Mouse (Mus musculus): ENCODE results near the gene Foxp1. TPM values are rescaled to one million over a fixed set of nuclear protein-coding genes. Genes with fewer than 3 reads are reported as not detected.

Gene Foxp1
- polyA plus RNA-seq, 1 experiment: 93.7 TPM

GRCm38 (mm10) chr6:98954439-98954838 lies 568.1 kb downstream of the Foxp1 start:
- Histone ChIP-seq H3K4me3 (replicated peaks; ENCODE audit: control insufficient read depth, low read depth, low read length) (no peak overlapping the region), H3K4me1 (ENCODE audit: control insufficient read depth, insufficient read depth, low read length) (no peaks in the 10 kb centered on the region; the same call in 1 of the 2 replicates), H3K27ac (ENCODE audit: control insufficient read depth, insufficient read depth, low read depth, low read length, poor library complexity) (no peak overlapping the region)
- no peak for TF ChIP-seq POLR2A (IDR thresholded peaks at IDR 0.05; ENCODE audit: borderline replicate concordance, control insufficient read depth, low read depth, low read length)
- no peak for TF ChIP-seq CTCF (IDR thresholded peaks at IDR 0.05; ENCODE audit: control insufficient read depth, insufficient read depth, low read length)
- 88% methylated on average over 5 of the region's 5 CpGs for WGBS

GRCm38 (mm10) chr6:98949703-98950191 lies 572.8 kb downstream of the Foxp1 start:
- Histone ChIP-seq H3K4me3 (replicated peaks; ENCODE audit: control insufficient read depth, low read depth, low read length) (no peak overlapping the region), H3K27ac (ENCODE audit: control insufficient read depth, insufficient read depth, low read depth, low read length, poor library complexity) (no peak overlapping the region; the same call in 1 of the 2 replicates), H3K4me1 (ENCODE audit: control insufficient read depth, insufficient read depth, low read length) (no peaks in the 10 kb centered on the region)
- 66% methylated on average over 6 of the region's 6 CpGs for WGBS
- TF ChIP-seq POLR2A (IDR thresholded peaks at IDR 0.05; ENCODE audit: borderline replicate concordance, control insufficient read depth, low read depth, low read length) (no peak), CTCF (IDR thresholded peaks at IDR 0.05; ENCODE audit: control insufficient read depth, insufficient read depth, low read length) (no peak)

- WGBS: 78% methylated on average over 7 of the region's 7 CpGs
Measured at GRCm38 (mm10) chr6:98949286-98949685, 573.2 kb downstream of the Foxp1 start.

GRCm38 (mm10) chr6:98948153-98949141 lies 574.1 kb downstream of the Foxp1 start:
- 89% methylated on average over 21 of the region's 21 CpGs for WGBS
- Histone ChIP-seq H3K4me3 (replicated peaks; ENCODE audit: control insufficient read depth, low read depth, low read length) (no peak overlapping the region), H3K4me1 (ENCODE audit: control insufficient read depth, insufficient read depth, low read length) (no peaks in the 10 kb centered on the region), H3K27ac (ENCODE audit: control insufficient read depth, insufficient read depth, low read depth, low read length, poor library complexity) (no peak overlapping the region)
- TF ChIP-seq POLR2A (IDR thresholded peaks at IDR 0.05; ENCODE audit: borderline replicate concordance, control insufficient read depth, low read depth, low read length): no peak
- TF ChIP-seq CTCF (IDR thresholded peaks at IDR 0.05; ENCODE audit: control insufficient read depth, insufficient read depth, low read length): no peak

More at GRCm38 (mm10) chr6:98949286-98949685, 573.2 kb downstream of the Foxp1 start:
- no peak overlapping the region for H3K27ac ChIP-seq (ENCODE audit: control insufficient read depth, insufficient read depth, low read depth, low read length, poor library complexity)
- H3K4me1 ChIP-seq (ENCODE audit: control insufficient read depth, insufficient read depth, low read length): no peaks in the 10 kb centered on the region
- TF ChIP-seq CTCF (IDR thresholded peaks at IDR 0.05; ENCODE audit: control insufficient read depth, insufficient read depth, low read length) (no peak), POLR2A (IDR thresholded peaks at IDR 0.05; ENCODE audit: borderline replicate concordance, control insufficient read depth, low read depth, low read length) (no peak)
- no peak overlapping the region for H3K4me3 ChIP-seq (replicated peaks; ENCODE audit: control insufficient read depth, low read depth, low read length)

- TF ChIP-seq POLR2A (IDR thresholded peaks at IDR 0.05; ENCODE audit: borderline replicate concordance, control insufficient read depth, low read depth, low read length) (no peak), CTCF (IDR thresholded peaks at IDR 0.05; ENCODE audit: control insufficient read depth, insufficient read depth, low read length) (no peak)
- H3K4me3 ChIP-seq (replicated peaks; ENCODE audit: control insufficient read depth, low read depth, low read length): no peak overlapping the region
- H3K4me1 ChIP-seq (ENCODE audit: control insufficient read depth, insufficient read depth, low read length): no peaks in the 10 kb centered on the region
- WGBS: 87% methylated on average over 11 of the region's 11 CpGs
- H3K27ac ChIP-seq (ENCODE audit: control insufficient read depth, insufficient read depth, low read depth, low read length, poor library complexity): no peak overlapping the region
Measured at GRCm38 (mm10) chr6:98947486-98948152, 574.9 kb downstream of the Foxp1 start.

- Histone ChIP-seq H3K27ac (ENCODE audit: control insufficient read depth, insufficient read depth, low read depth, low read length, poor library complexity) (no peak overlapping the region), H3K4me1 (ENCODE audit: control insufficient read depth, insufficient read depth, low read length) (no peaks in the 10 kb centered on the region), H3K4me3 (replicated peaks; ENCODE audit: control insufficient read depth, low read depth, low read length) (no peak overlapping the region)
- 86% methylated on average over 4 of the region's 4 CpGs for WGBS
- TF ChIP-seq POLR2A (IDR thresholded peaks at IDR 0.05; ENCODE audit: borderline replicate concordance, control insufficient read depth, low read depth, low read length) (no peak), CTCF (IDR thresholded peaks at IDR 0.05; ENCODE audit: control insufficient read depth, insufficient read depth, low read length) (no peak)
Measured at GRCm38 (mm10) chr6:98946731-98947130, 575.8 kb downstream of the Foxp1 start.

DNA sequence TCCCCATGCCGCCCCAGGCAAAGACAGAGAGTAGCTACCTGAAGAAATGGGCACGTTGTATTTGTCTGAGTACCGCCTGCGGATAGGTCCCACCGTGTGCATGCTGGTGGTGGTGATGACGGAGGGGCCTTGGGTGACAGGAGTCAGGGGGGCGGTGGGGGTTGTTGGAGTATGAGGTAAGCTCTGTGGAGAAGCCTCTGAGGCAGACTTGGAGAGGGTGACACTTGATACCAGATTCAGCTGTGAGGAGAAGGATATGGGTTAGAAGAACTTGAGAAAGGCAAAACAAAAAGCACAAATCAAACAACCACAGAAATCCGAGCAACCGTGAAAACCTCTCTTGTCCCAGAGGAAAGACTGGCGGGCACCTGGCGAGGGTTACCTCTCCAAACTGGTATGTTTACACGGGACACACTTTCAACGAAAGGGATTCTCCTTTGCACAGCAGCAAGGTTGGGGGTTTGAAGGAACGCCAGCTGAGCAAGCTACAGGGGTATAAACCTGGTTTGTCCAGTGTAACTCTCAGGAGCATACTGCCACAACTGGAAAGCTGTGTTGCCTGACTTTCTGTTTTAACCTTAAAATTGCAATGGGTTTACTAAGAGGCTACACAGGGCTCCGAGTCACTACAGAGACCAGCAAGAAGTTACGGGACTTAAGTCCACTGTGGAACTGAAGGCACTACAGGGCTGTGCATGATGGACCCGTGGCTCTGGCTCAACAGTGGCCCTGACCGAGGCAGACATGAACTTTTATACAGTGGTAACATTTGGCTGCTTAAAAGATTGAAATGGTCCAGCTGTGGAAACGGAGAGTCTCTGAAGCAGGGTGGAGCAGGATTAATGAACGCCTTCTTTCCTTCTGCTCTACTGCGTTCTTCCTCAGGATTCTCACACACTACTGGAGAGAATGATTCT lies 576.8 kb downstream of the Foxp1 start:
- 88% methylated on average over 21 of the region's 21 CpGs for WGBS
- Histone ChIP-seq H3K27ac (ENCODE audit: control insufficient read depth, insufficient read depth, low read depth, low read length, poor library complexity) (no peak overlapping the region), H3K4me1 (ENCODE audit: control insufficient read depth, insufficient read depth, low read length) (no peaks in the 10 kb centered on the region), H3K4me3 (replicated peaks; ENCODE audit: control insufficient read depth, low read depth, low read length) (no peak overlapping the region)
- no peak for TF ChIP-seq CTCF (IDR thresholded peaks at IDR 0.05; ENCODE audit: control insufficient read depth, insufficient read depth, low read length)
- TF ChIP-seq POLR2A (IDR thresholded peaks at IDR 0.05; ENCODE audit: borderline replicate concordance, control insufficient read depth, low read depth, low read length): no peak

Data from bone marrow, adult 2 months (tissue).